Mouse (Mus musculus) heart, postnatal 14 days (tissue): Measurements from ENCODE around the gene Cpped1. TPM values are rescaled to one million over a fixed set of nuclear protein-coding genes. Genes with fewer than 3 reads are reported as not detected.
A peak's percentile ranks its signal among the peaks of the same experiment; 100 is the strongest.

Source experiments
- DNase-seq, 2 experiments: peaks; one replicate each; pipeline ENCODE4 v3.0.0; 2021 to 2022
- intact Hi-C: fragments of 180-260 bp; cut with DNase I; formaldehyde crosslinking; loops from one replicate; pipeline ENCODE4 v1.15.1; 2025
- total RNA-seq, 2 experiments: library from RNA; stranded (reverse); gene quantifications; 2 replicates each; pipeline ENCODE4 v1.2.3; 2021

Cpped1 gene
- total RNA-seq, 2 experiments from 2014 or later, result 59.7 to 61.2 TPM

GRCm38 (mm10) chr16:11778715-11779460 lies 130.4 kb downstream of the Cpped1 start:
- intact Hi-C loops, result no loop called here
- DNase-seq, result no peak

GRCm38 (mm10) chr16:11778191-11778590 lies 131.1 kb downstream of the Cpped1 start:
- intact Hi-C loops, result no loop called here
- DNase-seq, result no peak

DNA sequence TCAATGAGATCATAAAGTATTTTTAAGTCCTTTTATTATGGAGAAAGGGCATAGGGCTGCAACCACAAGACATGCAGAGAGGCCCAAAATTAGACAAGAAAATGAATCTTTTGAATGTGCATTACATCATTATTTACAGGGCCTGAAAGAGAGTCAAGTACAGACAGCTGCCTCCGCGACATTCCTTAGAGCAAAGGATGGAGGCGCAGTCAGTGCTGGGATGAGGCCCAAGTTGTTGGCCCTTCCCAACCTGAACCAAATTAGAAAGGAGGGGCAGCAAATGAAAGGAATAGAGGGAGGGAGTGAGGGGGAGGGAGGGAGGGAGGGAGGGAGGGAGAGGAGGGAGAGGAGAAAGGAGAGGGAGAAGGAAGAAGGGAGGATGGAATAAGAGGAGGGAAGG lies 132.7 kb downstream of the Cpped1 start:
- intact Hi-C loops, result no loop called here
- DNase-seq, result peak in 1 of 2 experiments; percentile 12

- no peak for DNase-seq
- intact Hi-C loops, result no loop called here
These were observed 134.9 kb downstream of the Cpped1 start for GRCm38 (mm10) chr16:11774321-11774720.

DNA sequence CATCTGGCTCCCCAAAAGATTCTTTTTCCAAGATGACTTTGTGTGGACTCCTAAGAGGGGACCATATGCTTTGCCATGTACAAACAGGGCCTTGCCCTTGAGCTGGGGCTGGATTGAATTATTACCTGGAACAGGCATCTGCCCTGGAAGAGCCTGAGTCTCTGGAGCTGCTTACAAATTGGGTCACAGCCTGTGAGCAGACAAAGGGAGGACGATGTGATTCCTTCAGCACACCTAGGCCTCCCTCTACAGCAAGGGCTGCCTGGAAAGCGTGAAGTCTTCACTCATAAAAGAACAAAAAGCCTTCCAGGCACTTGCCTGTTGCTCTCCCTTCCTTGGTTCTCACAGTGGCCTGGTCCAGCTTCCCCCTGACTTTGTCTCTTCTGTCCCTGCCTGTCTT lies 136.9 kb downstream of the Cpped1 start:
- intact Hi-C loops, result no loop called here
- DNase-seq, result no peak

DNA sequence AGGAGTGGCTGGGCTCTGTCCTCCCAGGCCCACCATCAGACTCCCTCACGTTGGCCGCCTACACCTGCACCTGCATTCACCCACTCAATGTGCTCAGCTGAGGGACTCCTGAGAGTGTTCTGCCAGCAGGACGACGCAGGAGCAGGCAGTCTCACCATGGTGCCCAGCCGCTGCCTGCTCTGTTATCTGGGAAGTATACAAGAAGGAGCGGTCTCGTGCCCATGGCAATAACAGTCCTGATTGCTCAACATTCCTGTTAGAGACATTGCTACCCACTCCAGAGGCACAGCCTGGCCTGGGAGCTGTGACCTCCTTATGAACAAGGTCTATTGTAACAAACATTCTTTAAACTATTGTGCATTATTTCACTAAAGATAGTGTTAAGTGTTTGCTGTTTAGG lies 151.3 kb downstream of the Cpped1 start:
- DNase-seq, result no peak
- intact Hi-C loops, result no loop called here

- intact Hi-C loops, result no loop called here
- DNase-seq, result no peak
These were observed 151.8 kb downstream of the Cpped1 start for GRCm38 (mm10) chr16:11757471-11757870.

GRCm38 (mm10) chr16:11756598-11757245 lies 152.5 kb downstream of the Cpped1 start:
- DNase-seq, result no peak
- intact Hi-C loops, result no loop called here

DNA sequence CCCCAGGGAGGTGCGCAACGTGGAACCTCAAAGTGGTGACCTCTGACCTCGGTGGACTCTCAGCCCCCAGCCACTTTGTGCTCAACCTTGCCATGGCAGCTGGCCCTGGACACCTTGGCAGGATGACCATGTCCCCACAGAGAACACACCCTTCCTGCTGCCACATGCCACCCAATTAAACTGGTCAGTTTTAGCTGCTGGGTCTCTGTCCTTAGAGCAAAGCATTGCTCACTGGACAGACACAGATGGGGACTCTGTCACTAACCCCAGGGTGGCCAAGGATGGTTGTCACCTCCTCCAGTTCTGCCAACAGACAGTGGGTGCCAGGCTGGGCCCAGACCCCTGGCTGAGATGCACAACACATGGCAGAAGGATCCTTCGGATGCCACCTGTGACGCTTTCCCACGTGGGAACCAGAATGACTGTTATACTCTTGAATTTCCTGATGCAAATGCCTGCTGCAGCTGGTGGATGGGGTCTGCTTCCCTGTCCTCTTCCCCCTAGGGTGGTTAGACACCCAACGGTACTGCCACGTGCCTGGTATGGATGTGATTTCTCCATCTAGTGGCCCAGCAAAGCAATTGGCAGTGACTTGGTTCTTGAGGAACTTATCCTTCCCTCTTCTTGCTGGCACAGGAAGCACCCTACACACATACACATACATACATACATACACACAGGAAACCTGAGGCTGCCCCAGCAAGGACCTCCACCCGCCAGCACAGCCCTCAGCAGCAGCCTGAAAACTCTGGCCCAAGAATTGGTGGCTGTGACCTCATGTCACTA lies 153.8 kb downstream of the Cpped1 start:
- intact Hi-C loops, result no loop called here
- no peak for DNase-seq

DNA sequence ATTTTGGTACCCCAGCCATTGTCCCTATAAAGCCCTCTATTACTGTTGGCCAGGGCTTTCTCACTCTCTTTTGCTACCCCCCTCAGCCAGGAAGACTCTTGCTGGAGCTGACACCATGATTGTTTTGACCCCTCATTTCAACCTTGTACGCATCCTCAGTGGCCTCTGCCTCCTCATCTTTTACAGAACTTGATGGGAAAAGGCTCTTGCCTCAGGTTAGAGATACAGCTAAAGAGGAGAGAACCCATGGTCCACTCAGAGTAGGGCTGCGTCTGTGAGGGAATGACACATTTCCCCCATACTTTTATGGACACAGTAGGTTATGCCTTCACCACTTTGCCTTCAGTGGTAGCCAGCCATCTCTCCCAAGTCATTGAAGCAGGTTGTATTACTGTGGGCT lies 155.1 kb downstream of the Cpped1 start:
- DNase-seq, result no peak
- intact Hi-C loops, result no loop called here

Other genes starting within 250 kb of the Cpped1 start
- under 1 TPM in 1 of 2 experiments, not detected in 1; 0.07 TPM for gene Shisa9, start 74.7 kb upstream of the Cpped1 start, total RNA-seq